Mouse (Mus musculus): ENCODE data around the gene Dock9.

DNA sequence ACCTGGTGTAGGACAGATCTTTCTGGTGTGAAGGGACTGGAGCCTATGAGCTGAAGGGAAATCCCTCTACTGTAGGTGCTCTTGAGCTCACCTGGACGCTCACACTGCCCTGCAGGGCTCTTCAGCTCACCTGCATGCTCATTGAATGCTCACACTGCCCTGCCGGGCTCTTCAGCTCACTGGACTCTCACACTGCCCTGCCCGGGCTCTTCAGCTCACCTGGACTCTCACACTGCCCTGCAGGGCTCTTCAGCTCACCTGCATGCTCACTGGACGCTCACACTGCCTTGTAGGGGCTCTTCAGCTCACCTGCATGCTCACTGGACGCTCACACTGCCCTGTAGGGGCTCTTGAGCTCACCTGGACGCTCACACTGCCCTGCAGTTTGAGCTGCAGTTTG is 247.8 kb downstream of the Dock9 start:
- no peak for TF ChIP-seq CTCF (IDR thresholded peaks at IDR 0.05; ENCODE audit: insufficient read depth, low read depth, low read length)
- TF ChIP-seq POLR2A (IDR thresholded peaks at IDR 0.05; ENCODE audit: insufficient read depth, low read depth, low read length): no peak

Data from olfactory bulb, adult 2 months (tissue).